Mouse (Mus musculus) CH12.LX (cell line): ENCODE data around the gene Ints7. TPM values are rescaled to one million over a fixed set of nuclear protein-coding genes. Genes with fewer than 3 reads are reported as not detected.
A peak's percentile ranks its signal among the peaks of the same experiment; 100 is the strongest.

ENCODE experiments used
- DNase-seq: peaks from one replicate; pipeline ENCODE4 v3.0.0-alpha.2; 2013; ENCODE audit errors: extremely low read depth
- H3K27ac ChIP-seq: 2 replicates; pipeline ENCODE4 v1.5.1; 2012; ENCODE audit warnings: low read depth, mild to moderate bottlenecking, control low read depth, moderate library complexity; ENCODE audit not compliant: insufficient read depth
- H3K27me3 ChIP-seq: replicated peaks from 2 replicates; pipeline ENCODE3; 2012; ENCODE audit warnings: inconsistent platforms
- H3K36me3 ChIP-seq, 2 experiments: replicated peaks in 1 of 2; 2 replicates each; pipeline versions ENCODE3 to v1.6.1; 2012; ENCODE audit warnings: inconsistent platforms in 1 of 2, low read length in 1 of 2, mild to moderate bottlenecking in 1 of 2, mixed read lengths in 1 of 2, moderate library complexity in 1 of 2; ENCODE audit not compliant: control insufficient read depth in 1 of 2, insufficient read depth in 1 of 2
- H3K4me1 ChIP-seq, 2 experiments: 2 replicates each; pipeline ENCODE4 v1.6.1; 2012; ENCODE audit warnings: inconsistent platforms in 1 of 2, moderate library complexity in 1 of 2; ENCODE audit not compliant: insufficient read depth in 2 of 2, control insufficient read depth in 1 of 2
- H3K4me2 ChIP-seq: 2 replicates; pipeline ENCODE4 v1.6.1; 2012; ENCODE audit warnings: low read depth, mild to moderate bottlenecking, control low read depth; ENCODE audit not compliant: poor library complexity, insufficient read depth, severe bottlenecking
- H3K4me3 ChIP-seq, 3 experiments: fragments of 150-350 bp in 1 of 3; sonication (generic) in 1 of 3; replicated peaks in 1 of 3; 2 replicates each; pipeline versions ENCODE3 to v1.5.1; 2011 to 2012; ENCODE audit warnings: low read depth in 2 of 3, low read length in 2 of 3, mild to moderate bottlenecking in 2 of 3, moderate library complexity in 2 of 3, control low read depth in 1 of 3, improper control_type of control experiment in 1 of 3, inconsistent platforms in 1 of 3, mixed read lengths in 1 of 3; ENCODE audit not compliant: poor library complexity in 1 of 3
- H3K79me2 ChIP-seq: replicated peaks from 2 replicates; pipeline ENCODE4 v1.6.1; 2012; ENCODE audit warnings: mild to moderate bottlenecking, moderate library complexity; ENCODE audit not compliant: control insufficient read depth, poor library complexity, insufficient read depth, severe bottlenecking; ENCODE audit errors: extremely low read depth
- H3K9ac ChIP-seq: 2 replicates; pipeline ENCODE4 v1.6.1; 2012; ENCODE audit warnings: low read depth, mild to moderate bottlenecking, control low read depth, moderate library complexity; ENCODE audit not compliant: insufficient read depth
- H3K9me3 ChIP-seq: replicated peaks from 2 replicates; pipeline ENCODE3; 2012; ENCODE audit warnings: low read length, inconsistent platforms, mixed read lengths
- CHD2 ChIP-seq: IDR thresholded peaks from 2 replicates; pipeline ENCODE4 v1.6.1; 2011; ENCODE audit warnings: low read length, improper control_type of control experiment
- ELF1 ChIP-seq: IDR thresholded peaks from 2 replicates; pipeline ENCODE4 v1.6.1; 2014; ENCODE audit warnings: low read depth, mild to moderate bottlenecking, inconsistent platforms, low read length, improper control_type of control experiment
- EP300 ChIP-seq: IDR thresholded peaks from 2 replicates; pipeline ENCODE4 v1.6.1; 2011; ENCODE audit warnings: low read length, improper control_type of control experiment
- ETS1 ChIP-seq: conservative IDR thresholded peaks from 2 replicates; pipeline ENCODE4 v1.6.1; 2012; ENCODE audit warnings: low read depth, mild to moderate bottlenecking, inconsistent platforms, low read length, improper control_type of control experiment, moderate library complexity
- GABPA ChIP-seq: IDR thresholded peaks from 2 replicates; pipeline ENCODE4 v1.6.1; 2012; ENCODE audit warnings: low read depth, low read length, improper control_type of control experiment, inconsistent platforms; ENCODE audit not compliant: insufficient replicate concordance
- IRF4 ChIP-seq: IDR thresholded peaks from 2 replicates; pipeline ENCODE4 v1.6.1; 2014; ENCODE audit warnings: low read depth, mild to moderate bottlenecking, inconsistent platforms, low read length, improper control_type of control experiment
- JUN ChIP-seq: IDR thresholded peaks from 2 replicates; pipeline ENCODE4 v1.6.1; 2011; ENCODE audit warnings: low read depth, mild to moderate bottlenecking, low read length, improper control_type of control experiment, moderate library complexity; ENCODE audit not compliant: insufficient read depth
- KAT2A ChIP-seq: IDR thresholded peaks from 2 replicates; pipeline ENCODE4 v1.6.1; 2012; ENCODE audit warnings: low read length, improper control_type of control experiment, inconsistent platforms; ENCODE audit not compliant: insufficient replicate concordance
- MEF2A ChIP-seq: IDR thresholded peaks from 2 replicates; pipeline ENCODE4 v1.6.1; 2014; ENCODE audit warnings: low read depth, mild to moderate bottlenecking, inconsistent platforms, low read length, improper control_type of control experiment, borderline replicate concordance
- MYC ChIP-seq: IDR thresholded peaks from 2 replicates; pipeline ENCODE4 v1.6.1; 2011; ENCODE audit warnings: low read depth, mild to moderate bottlenecking, improper control_type of control experiment, low read length
- NRF1 ChIP-seq: IDR thresholded peaks from 2 replicates; pipeline ENCODE4 v1.6.1; 2014; ENCODE audit warnings: low read depth, mild to moderate bottlenecking, inconsistent platforms, low read length, improper control_type of control experiment, moderate library complexity
- PAX5 ChIP-seq: IDR thresholded peaks from 2 replicates; pipeline ENCODE4 v1.6.1; 2012; ENCODE audit warnings: low read length, inconsistent platforms, mixed read lengths
- POLR2A ChIP-seq: IDR thresholded peaks from 2 replicates; pipeline ENCODE4 v1.6.1; 2011; ENCODE audit warnings: low read depth, mild to moderate bottlenecking, improper control_type of control experiment, low read length
- POLR2AphosphoS2 ChIP-seq: IDR thresholded peaks from 2 replicates; pipeline ENCODE4 v1.6.1; 2011; ENCODE audit warnings: low read depth, low read length, improper control_type of control experiment
- SIN3A ChIP-seq: IDR thresholded peaks from 2 replicates; pipeline ENCODE4 v1.6.1; 2012; ENCODE audit warnings: low read length, improper control_type of control experiment, inconsistent platforms
- SMC3 ChIP-seq: IDR thresholded peaks from 2 replicates; pipeline ENCODE4 v1.6.1; 2011; ENCODE audit warnings: low read depth, low read length, improper control_type of control experiment
- USF1 ChIP-seq: IDR thresholded peaks from 2 replicates; pipeline ENCODE4 v1.6.1; 2014; ENCODE audit warnings: low read depth, mild to moderate bottlenecking, inconsistent platforms, low read length, improper control_type of control experiment
- USF2 ChIP-seq: conservative IDR thresholded peaks from 2 replicates; pipeline ENCODE4 v1.6.1; 2011; ENCODE audit warnings: low read depth, low read length, improper control_type of control experiment
- ZC3H11A ChIP-seq: IDR thresholded peaks from 2 replicates; pipeline ENCODE4 v1.6.1; 2012; ENCODE audit warnings: low read depth, mild to moderate bottlenecking, inconsistent platforms, low read length, improper control_type of control experiment
- ZMIZ1 ChIP-seq: IDR thresholded peaks from 2 replicates; pipeline ENCODE4 v1.6.1; 2012; ENCODE audit warnings: low read depth, mild to moderate bottlenecking, inconsistent platforms, low read length, improper control_type of control experiment
- dilution Hi-C: fragments of 300-500 bp; cut with MboI; formaldehyde crosslinking; loops from 2 replicates; pipeline ENCODE4 v1.14.3; 2020; ENCODE audit warnings: low sequenced_read_pairs; ENCODE audit not compliant: extremely low pct_unique_long_range_greater_than_20kb, extremely low pct_ligation_motif_present
- in situ Hi-C: fragments of 300-500 bp; cut with MboI; formaldehyde crosslinking; loops from 3 replicates; pipeline ENCODE4 v1.14.3; 2019; ENCODE audit warnings: low sequenced_read_pairs, low pct_ligation_motif_present, low pct_unique_long_range_greater_than_20kb, mixed read lengths
- polyA plus RNA-seq: library from polyadenylated mRNA; unstranded; fragments of >175 nt; gene quantifications from 2 replicates; pipeline ENCODE4 v1.2.1, GENCODE M21; 2012; ENCODE audit warnings: low read depth; ENCODE audit not compliant: insufficient read length
- total RNA-seq, 2 experiments: library from RNA; depleted of rRNA; stranded (reverse); fragments of 300-350 nt in 1 of 2; fragments of >200 nt in 1 of 2; gene quantifications; 2 replicates each; pipeline ENCODE4 v1.2.3; 2012 to 2014

The Ints7 gene
- total and polyA plus RNA-seq, 3 experiments = 30.4 to 58.8 (median 50.5) TPM

DNA sequence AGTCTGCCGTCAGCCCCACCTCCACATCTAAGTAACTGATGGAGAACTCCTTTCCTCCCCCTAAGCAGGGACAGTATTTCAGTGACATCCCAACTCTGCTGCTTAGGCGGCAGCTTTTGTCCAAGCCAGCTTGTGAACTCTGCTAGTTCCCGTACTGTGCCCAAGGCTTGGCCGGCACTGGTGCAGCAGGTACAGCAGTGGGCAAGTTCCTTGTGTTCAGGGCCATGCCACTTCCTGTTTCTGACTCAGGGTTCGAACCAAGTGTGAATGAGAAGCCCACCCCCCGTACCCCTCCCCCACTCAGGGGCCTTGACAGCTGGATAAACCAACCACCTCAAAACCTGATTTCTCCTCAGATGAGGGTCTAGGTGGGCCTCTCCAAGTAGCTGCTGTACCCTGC lies 49.1 kb downstream of the Ints7 start:
- in situ Hi-C loops = loop anchor here (25.0 kb wide), 1 partner anchor 88 kb away; the partner anchor contains the start of gene Lpgat1
- no peak for DNase-seq
- Histone ChIP-seq H3K4me1 (peaks cover 24 to 42% of the 10 kb centered on the region in 2 experiments), H3K4me3 (no peak overlapping the region), H3K9me3 (no peaks in the 10 kb centered on the region), H3K36me3 (peaks cover 29 to 46% of the 10 kb centered on the region in 2 experiments), H3K27ac (no peak overlapping the region), H3K79me2 (no peaks in the 10 kb centered on the region), H3K27me3 (no peaks in the 10 kb centered on the region), H3K4me2 (no peak overlapping the region), H3K9ac (no peak overlapping the region)
- TF ChIP-seq JUN (no peak), MEF2A (no peak), SIN3A (no peak), PAX5 (no peak), GABPA (no peak), KAT2A (no peak), IRF4 (no peak), CHD2 (no peak), ELF1 (no peak), ZMIZ1 (no peak), MYC (no peak), USF1 (no peak)
- dilution Hi-C loops = no loop called here

DNA sequence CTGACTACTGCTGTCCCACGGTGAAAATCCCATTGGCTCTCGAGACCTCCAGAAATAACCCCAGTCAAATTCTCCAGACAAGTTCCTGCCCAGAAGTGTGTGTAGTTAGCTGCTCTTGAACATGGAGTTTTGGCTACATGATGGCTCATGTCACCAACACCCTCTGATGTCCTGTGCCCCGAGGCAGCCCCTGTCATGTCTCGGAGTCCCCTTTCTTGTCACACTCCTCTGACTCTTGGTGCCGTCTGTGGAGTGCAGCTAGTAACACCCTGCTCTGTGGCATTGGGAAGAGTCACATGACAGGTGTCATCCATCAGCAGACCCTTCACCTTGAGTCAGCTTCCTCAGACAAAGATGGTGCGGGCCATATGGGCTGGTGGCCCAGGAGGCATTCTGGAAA lies 49.6 kb downstream of the Ints7 start:
- no peak overlapping the region for H3K4me2 ChIP-seq
- no peaks in the 10 kb centered on the region for H3K27me3 ChIP-seq
- peaks cover 24 to 40% of the 10 kb centered on the region in 2 experiments for H3K4me1 ChIP-seq
- no peak overlapping the region for H3K4me3 ChIP-seq
- H3K79me2 ChIP-seq = no peaks in the 10 kb centered on the region
- no peak overlapping the region for H3K27ac ChIP-seq
- H3K9ac ChIP-seq = no peak overlapping the region
- dilution Hi-C loops = no loop called here
- no peaks in the 10 kb centered on the region for H3K9me3 ChIP-seq
- no peak for TF ChIP-seq MEF2A
- TF ChIP-seq JUN = no peak
- TF ChIP-seq POLR2AphosphoS2 = peak; percentile 28; the same call in 1 of the 2 replicates
- no peak for TF ChIP-seq GABPA
- no peak for TF ChIP-seq IRF4
- no peak for TF ChIP-seq SMC3
- TF ChIP-seq ZMIZ1 = no peak
- 0 out of 2 replicates have a peak, but pooled peaks have one; percentile 16 for TF ChIP-seq USF2
- TF ChIP-seq EP300 = no peak
- TF ChIP-seq POLR2A = no peak
- TF ChIP-seq ZC3H11A = no peak
- no peak for TF ChIP-seq MYC
- TF ChIP-seq ETS1 = no peak
- TF ChIP-seq NRF1 = no peak
- peaks cover 24 to 40% of the 10 kb centered on the region in 2 experiments for H3K36me3 ChIP-seq
- no peak for DNase-seq
- in situ Hi-C loops = no loop called here
